In genomic region chr5:121454503-121454782, GRCm38 (mm10) we compare ENCODE assay signal across 12 mouse cellular contexts. TPM values are rescaled to one million over a fixed set of nuclear protein-coding genes. Genes with fewer than 3 reads are reported as not detected.
DNase-seq lines count a peak whose midpoint lies in the region; ATAC-seq and TF ChIP-seq lines count a peak whose summit lies in the region.
"Had no signal": no experiment of that assay in that cellular context is flagged by ENCODE, and none has a peak within 500 bp of the region (broad histone marks: within the 10 kb centered on the region; RNA-seq: fewer than 3 reads in every experiment).

No protein-coding gene starts in this region.

- no peak overlapping the region for H3K4me3 ChIP-seq in kidney, adult 2 months (ENCODE audit: insufficient read depth, low read depth, low read length)
- no peak overlapping the region for H3K4me3 ChIP-seq in bone marrow macrophage, adult 2 months (ENCODE audit: insufficient read depth, low read length)
- H3K4me3 ChIP-seq in intestine, postnatal 0 days (ENCODE audit: low read depth, low read length), result no peak overlapping the region
- no peak overlapping the region for H3K4me3 ChIP-seq in myocyte

- peaks cover 20% of the 10 kb centered on the region; the same call in 1 of the 2 replicates for H3K4me1 ChIP-seq in kidney, adult 2 months (ENCODE audit: control insufficient read depth, insufficient read depth, low read length)
- peaks cover 24% of the 10 kb centered on the region for H3K4me1 ChIP-seq in bone marrow macrophage, adult 2 months (ENCODE audit: control insufficient read depth, insufficient read depth, low read length)
- peaks cover 18% of the 10 kb centered on the region for H3K4me1 ChIP-seq in intestine, postnatal 0 days (replicated peaks; ENCODE audit: control insufficient read depth, insufficient read depth, low read length)

- no peak overlapping the region for H3ac ChIP-seq in myocyte (ENCODE audit: control insufficient read depth, insufficient read length)

- 51% methylated on average over 3 of the region's 3 CpGs for WGBS in kidney, adult 2 months
- WGBS in intestine, postnatal 0 days, result 37% methylated on average over 3 of the region's 3 CpGs

- H3K4me2 ChIP-seq in intestine, postnatal 0 days (replicated peaks; ENCODE audit: low read depth), result peak overlapping the region; percentile 40; the same call in 1 of the 2 replicates
- peak overlapping the region; percentile 22 for H3K4me2 ChIP-seq in myocyte (ENCODE audit: low read depth)
- H3K4me2 ChIP-seq: midbrain, embryonic 11.5 days had no signal

- H3K27me3 ChIP-seq in kidney, adult 2 months (replicated peaks; ENCODE audit: control insufficient read depth, insufficient read depth, low read length), result no peaks in the 10 kb centered on the region
- no peaks in the 10 kb centered on the region for H3K27me3 ChIP-seq in intestine, postnatal 0 days (replicated peaks; ENCODE audit: control insufficient read depth, insufficient read depth, low read length)
- H3K27me3 ChIP-seq in myocyte (ENCODE audit: control insufficient read depth, insufficient read depth, insufficient read length), result no peaks in the 10 kb centered on the region
- H3K27me3 ChIP-seq: liver, embryonic 12.5 days had no signal

- peak; percentile 72 for ATAC-seq in intestine, postnatal 0 days
- ATAC-seq: liver, embryonic 12.5 days had no signal

- H3K36me3 ChIP-seq in kidney, adult 2 months (ENCODE audit: control insufficient read depth, insufficient read depth, low read length), result no peaks in the 10 kb centered on the region
- H3K36me3 ChIP-seq in intestine, postnatal 0 days (ENCODE audit: control insufficient read depth, insufficient read depth), result no peaks in the 10 kb centered on the region; the same call in 1 of the 2 replicates
- no peaks in the 10 kb centered on the region for H3K36me3 ChIP-seq in myocyte (ENCODE audit: control insufficient read depth, insufficient read depth)

- no peaks in the 10 kb centered on the region for H3K9me3 ChIP-seq in intestine, postnatal 0 days (ENCODE audit: control insufficient read depth)
- H3K9me3 ChIP-seq: liver, embryonic 12.5 days had no signal

- H3K79me2 ChIP-seq in myocyte (ENCODE audit: control insufficient read depth, insufficient read depth), result peaks cover 26% of the 10 kb centered on the region

- H3K9ac ChIP-seq in intestine, postnatal 0 days (ENCODE audit: low read depth, low read length), result peak overlapping the region; percentile 31; the same call in 1 of the 2 replicates
- H3K9ac ChIP-seq: liver, embryonic 12.5 days had no signal

- no peak for TF ChIP-seq POLR2A in kidney, adult 2 months (IDR thresholded peaks at IDR 0.05; ENCODE audit: low read depth, low read length)
- TF ChIP-seq POLR2A in bone marrow macrophage, adult 2 months (IDR thresholded peaks at IDR 0.05; ENCODE audit: borderline replicate concordance, low read depth, low read length), result no peak
- TF ChIP-seq POLR2A in myocyte (IDR thresholded peaks at IDR 0.05; ENCODE audit: insufficient read length, low read depth), result no peak

- DNase-seq in kidney, adult 2 months, result peak; percentile 36
- no peak for DNase-seq in kidney, postnatal 25 days
- no peak for DNase-seq in liver
- no peak for DNase-seq in right cerebral cortex, postnatal 10 days (ENCODE audit: low spot score in 2 of 2)
- DNase-seq: cerebellum, adult 18-20 months had no signal

- TF ChIP-seq CTCF in kidney, adult 2 months (conservative IDR thresholded peaks at IDR 0.05; ENCODE audit: insufficient read depth, insufficient read length, low read depth, low read length), result no peak
- no peak for TF ChIP-seq CTCF in bone marrow macrophage, adult 2 months (IDR thresholded peaks at IDR 0.05; ENCODE audit: low read depth, low read length)
- TF ChIP-seq CTCF in intestine, postnatal 0 days (IDR thresholded peaks at IDR 0.05; ENCODE audit: low read depth), result no peak

- no peak overlapping the region; the same call in 1 of the 2 replicates for H3K27ac ChIP-seq in kidney, adult 2 months (ENCODE audit: insufficient read depth, low read depth, low read length)
- H3K27ac ChIP-seq in bone marrow macrophage, adult 2 months (ENCODE audit: insufficient read depth, low read depth, low read length), result peak overlapping the region; percentile 97
- peak overlapping the region; percentile 98 for H3K27ac ChIP-seq in intestine, postnatal 0 days (ENCODE audit: low read depth, low read length)
- H3K27ac ChIP-seq: liver, embryonic 12.5 days had no signal

TF ChIP-seq in myocyte, 11 proteins besides CTCF, POLR2A, EP300 and RAD21:
- TF ChIP-seq MYOD1 (IDR thresholded peaks at IDR 0.05; ENCODE audit: control insufficient read depth in 1 of 3, insufficient read length in 2 of 3, low read depth in 2 of 3) (no peak), TCF3 (IDR thresholded peaks at IDR 0.05; ENCODE audit: insufficient read length, low read depth) (no peak), POLR2AphosphoS2 (IDR thresholded peaks at IDR 0.05; ENCODE audit: insufficient read length, low read depth) (no peak), TCF12 (IDR thresholded peaks at IDR 0.05; ENCODE audit: insufficient read depth, poor library complexity, severe bottlenecking) (no peak), USF1 (IDR thresholded peaks at IDR 0.05; ENCODE audit: low read depth) (no peak), REST (IDR thresholded peaks at IDR 0.05; ENCODE audit: insufficient read depth, insufficient read length) (no peak), SRF (IDR thresholded peaks at IDR 0.05; ENCODE audit: control insufficient read depth, insufficient read length, low read depth) (no peak), MAX (IDR thresholded peaks at IDR 0.05; ENCODE audit: low read depth) (no peak), CEBPB (IDR thresholded peaks at IDR 0.05; ENCODE audit: insufficient read depth, poor library complexity, severe bottlenecking) (no peak), MYOG (IDR thresholded peaks at IDR 0.05; ENCODE audit: control insufficient read depth in 1 of 3, insufficient read depth in 1 of 3, insufficient read length in 2 of 3, low read depth in 2 of 3) (no peak), E2F4 (IDR thresholded peaks at IDR 0.05; ENCODE audit: insufficient read depth) (no peak)

RNA-seq across cellular contexts. Expression of gene Erp29, which starts 2.1 kb away (rescaled TPM):
- polyA plus RNA-seq in kidney, adult 2 months (2012; rRNA removed), result 56.7 and 77.8 TPM in 2 replicates
- polyA plus RNA-seq in bone marrow macrophage, adult 2 months (2012; ENCODE audit: insufficient read depth, insufficient read length, missing spikeins), result 365 and 401 TPM in 2 replicates
- polyA plus RNA-seq in intestine, postnatal 0 days (2015; fragmentation: Nextera tagmentation; extraction: Ambion mirVana), result 164 and 175 TPM in 2 replicates
- 86.0 TPM for polyA plus RNA-seq in myocyte (2012; fragmentation: generic; extraction: Trizol)

RNA-seq across cellular contexts. Expression of gene Tmem116, which starts 2.8 kb away (rescaled TPM):
- 147 and 171 TPM in 2 replicates for polyA plus RNA-seq in kidney, adult 2 months (2012; rRNA removed)
- polyA plus RNA-seq in bone marrow macrophage, adult 2 months (2012; ENCODE audit: insufficient read depth, insufficient read length, missing spikeins), result 2.3 and 2.8 TPM in 2 replicates
- polyA plus RNA-seq in intestine, postnatal 0 days (2015; fragmentation: Nextera tagmentation; extraction: Ambion mirVana), result 6.8 and 7.2 TPM in 2 replicates
- polyA plus RNA-seq in myocyte (2012; fragmentation: generic; extraction: Trizol), result 3.3 TPM

RNA-seq across cellular contexts. Expression of gene Adam1b, which starts 48.8 kb away (rescaled TPM):
- polyA plus RNA-seq in kidney, adult 2 months (2012; rRNA removed), result not detected in 2 replicates
- not detected in 2 replicates for polyA plus RNA-seq in bone marrow macrophage, adult 2 months (2012; ENCODE audit: insufficient read depth, insufficient read length, missing spikeins)
- 0.04 TPM in 1 of 2 replicates, not detected in the other for polyA plus RNA-seq in intestine, postnatal 0 days (2015; fragmentation: Nextera tagmentation; extraction: Ambion mirVana)
- polyA plus RNA-seq in myocyte (2012; fragmentation: generic; extraction: Trizol), result 0.02 TPM
- polyA plus RNA-seq: adrenal gland, adult 2 months; liver, embryonic 12.5 days; midbrain, embryonic 11.5 days; neural tube, embryonic 14.5 days had no signal

RNA-seq across cellular contexts. Expression of gene Naa25, which starts 56.7 kb away (rescaled TPM):
- polyA plus RNA-seq in kidney, adult 2 months (2012; rRNA removed), result 7.0 and 8.1 TPM in 2 replicates
- polyA plus RNA-seq in bone marrow macrophage, adult 2 months (2012; ENCODE audit: insufficient read depth, insufficient read length, missing spikeins), result 9.9 and 14.0 TPM in 2 replicates
- 14.2 and 15.0 TPM in 2 replicates for polyA plus RNA-seq in intestine, postnatal 0 days (2015; fragmentation: Nextera tagmentation; extraction: Ambion mirVana)
- polyA plus RNA-seq in myocyte (2012; fragmentation: generic; extraction: Trizol), result 22.0 TPM

Comparison
In these comparisons a context has a peak if more than half of its experiments do, and no peak if none do; other contexts are left out.
1. RNA of gene Tmem116, which starts 2.8 kb away (polyA plus RNA-seq): 147 to 171 TPM in kidney, adult 2 months; 6.8 to 7.2 TPM in intestine, postnatal 0 days, 3.3 TPM in myocyte (single experiment) and 2.3 to 2.8 TPM in bone marrow macrophage, adult 2 months; every median in the first group is over 10 times any median in the second.